14 mouse cellular contexts compared by ENCODE assay signal in genomic region chr4:136907809-136908208, GRCm38 (mm10). TPM values are rescaled to one million over a fixed set of nuclear protein-coding genes. Genes with fewer than 3 reads are reported as not detected.
"Had no signal": no experiment of that assay in that cellular context is flagged by ENCODE, and none has a peak within 500 bp of the region (broad histone marks: within the 10 kb centered on the region; RNA-seq: fewer than 3 reads in every experiment).

No protein-coding gene starts in this region.

- DNase-seq: layer of hippocampus, adult 9-11 months; layer of hippocampus, postnatal 36 days had no signal

- ATAC-seq: hindbrain, embryonic 16.5 days; hindbrain, postnatal 0 days; inflammation-experienced regulatory T-cells, adult 6 months; intestine, embryonic 15.5 days; intestine, embryonic 16.5 days; intestine, postnatal 0 days had no signal

RNA-seq across cellular contexts. Expression of gene C1qa, which starts 9.2 kb away (rescaled TPM):
- total RNA-seq: hematopoietic stem cell, adult 5-6 weeks had no signal

RNA-seq across cellular contexts. Expression of gene Epha8, which starts 48.8 kb away (rescaled TPM):
- total RNA-seq: heart, postnatal 10 days; heart, postnatal 14 days; heart, postnatal 25 days; heart, postnatal 36 days; heart, postnatal 4 days; hematopoietic stem cell, adult 5-6 weeks had no signal
